Mouse (Mus musculus) ES-E14 (cell line): ENCODE data around the gene Rin2.

ENCODE experiments used
- HCFC1 ChIP-seq: IDR thresholded peaks from 2 replicates; pipeline ENCODE4 v1.6.1; 2012; ENCODE audit warnings: low read length, inconsistent platforms, borderline replicate concordance; ENCODE audit not compliant: insufficient read depth
- ZNF384 ChIP-seq: IDR thresholded peaks from 2 replicates; pipeline ENCODE4 v1.6.1; 2012; ENCODE audit warnings: low read depth, low read length, inconsistent platforms

GRCm38 (mm10) chr2:145884036-145884912 is 209.3 kb downstream of the Rin2 start:
- TF ChIP-seq ZNF384: no peak
- no peak for TF ChIP-seq HCFC1
